Mouse (Mus musculus): ENCODE results near the gene Gja5.
"Not testable (repeated sequence)": the region's sequence is repeated elsewhere in the genome, so short reads cannot be mapped to it uniquely, and the experiment has no call there.

DNA sequence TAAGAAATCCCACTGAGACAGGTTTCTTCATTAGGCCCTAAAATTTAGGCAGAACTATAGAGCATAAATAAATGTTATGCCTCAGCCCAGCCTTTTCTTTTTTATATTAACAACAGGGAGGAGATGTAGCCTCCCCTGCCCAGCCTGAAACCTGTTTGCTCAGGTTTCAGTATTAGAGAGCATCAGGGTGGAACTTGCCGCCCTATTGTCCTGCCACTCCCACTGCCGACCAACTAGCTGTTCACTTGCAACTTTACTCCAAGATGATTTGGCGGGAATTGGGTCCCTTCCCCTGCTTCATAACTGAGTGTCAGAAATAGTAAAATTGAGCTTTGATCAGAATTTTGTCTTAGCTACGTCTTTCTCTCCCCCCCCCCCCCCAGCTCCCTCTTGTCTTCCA is 192.2 kb downstream of the Gja5 start:
- not testable (repeated sequence) for TF ChIP-seq POLR2A (IDR thresholded peaks at IDR 0.05; ENCODE audit: low read depth, low read length); CTCF (IDR thresholded peaks at IDR 0.05; ENCODE audit: extremely low read depth, insufficient read depth, insufficient read length, insufficient replicate concordance)
